Mouse (Mus musculus): ENCODE measurements around the gene Adat1.
"Not testable (repeated sequence)": the region's sequence is repeated elsewhere in the genome, so short reads cannot be mapped to it uniquely, and the experiment has no call there.

The Adat1 gene

DNA sequence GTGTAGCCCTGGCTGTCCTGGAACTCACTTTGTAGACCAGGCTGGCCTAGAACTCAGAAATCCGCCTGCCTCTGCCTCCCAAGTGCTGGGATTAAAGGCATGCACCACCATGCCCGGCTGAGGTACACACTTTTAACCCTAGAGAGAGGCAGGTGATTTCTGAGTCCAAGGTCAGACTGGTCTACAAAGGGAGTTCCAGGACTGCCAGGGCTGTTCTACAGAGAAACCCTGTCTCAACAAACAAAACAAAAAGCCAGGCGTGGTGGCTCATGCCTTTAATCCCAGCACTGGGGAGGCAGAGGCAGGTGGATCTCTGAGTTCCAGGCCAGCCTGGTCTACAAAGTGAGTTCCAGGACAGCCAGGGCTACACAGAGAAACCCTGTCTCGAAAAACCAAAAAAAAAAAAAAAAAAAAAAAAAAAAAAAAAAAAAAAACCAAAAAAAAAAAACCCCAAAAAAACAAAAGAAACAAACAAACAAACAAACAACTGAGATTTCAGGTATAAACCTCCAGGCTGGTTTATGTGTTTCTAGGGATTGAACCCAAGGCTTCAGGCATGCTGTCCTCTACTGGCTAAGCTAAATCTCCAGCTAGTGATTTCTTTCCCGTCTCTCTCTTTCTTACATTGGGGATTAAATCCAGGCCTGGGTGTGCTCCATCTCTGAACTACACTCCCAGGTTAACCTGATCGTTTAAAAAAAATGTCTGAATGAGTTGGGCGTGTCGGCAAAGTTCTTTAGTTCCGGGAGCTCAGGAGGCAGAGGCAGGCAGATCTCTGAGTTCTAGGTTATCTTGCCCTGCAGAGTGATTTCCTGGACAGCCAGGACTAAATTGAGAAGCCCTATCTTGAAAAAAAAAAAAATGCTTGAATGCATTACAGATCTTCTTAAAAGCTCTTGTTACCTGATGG lies 53.8 kb downstream of the Adat1 start:
- DNase-seq (ENCODE audit: low spot score in 2 of 2): not testable (repeated sequence)

DNA sequence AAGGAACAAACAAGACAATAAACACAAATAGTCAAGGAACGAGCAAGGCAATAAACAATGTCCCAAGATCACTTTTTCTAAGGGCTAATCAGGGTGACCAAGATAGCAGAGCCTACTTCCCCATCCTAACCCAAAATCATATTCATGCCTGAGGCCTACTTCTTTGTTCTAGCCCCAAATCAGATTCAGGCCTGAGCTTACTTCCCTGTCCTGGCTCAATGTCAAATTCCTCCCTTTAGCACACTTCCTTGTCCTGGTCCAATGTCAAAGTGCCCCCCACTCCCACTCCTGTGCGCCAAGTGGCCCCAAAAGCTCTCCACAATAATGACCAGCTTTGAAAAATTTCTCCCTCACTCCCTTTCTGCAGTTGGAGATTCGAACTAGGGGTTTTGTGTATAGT lies 54.9 kb downstream of the Adat1 start:
- no peak for DNase-seq (ENCODE audit: low spot score in 2 of 2)

DNA sequence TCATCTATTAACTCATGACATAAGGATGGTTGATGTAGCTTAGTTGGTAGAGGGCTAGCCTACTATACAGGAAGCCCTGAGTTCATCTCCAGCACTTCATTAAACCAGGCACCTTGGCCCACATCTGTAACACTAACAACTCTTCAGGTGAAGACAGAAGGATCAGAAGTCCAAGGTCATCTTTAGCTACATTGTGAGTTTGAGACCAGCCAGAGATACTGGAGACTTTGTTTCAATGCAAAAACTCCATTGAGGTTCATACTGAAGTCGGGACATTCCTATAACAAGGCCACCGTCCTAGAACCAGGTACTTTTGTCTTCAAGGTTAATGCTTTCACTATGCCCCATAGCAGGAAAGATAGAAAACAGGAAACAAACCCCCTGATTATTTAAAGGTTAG lies 57.9 kb downstream of the Adat1 start:
- DNase-seq (ENCODE audit: low spot score in 2 of 2): no peak

DNA sequence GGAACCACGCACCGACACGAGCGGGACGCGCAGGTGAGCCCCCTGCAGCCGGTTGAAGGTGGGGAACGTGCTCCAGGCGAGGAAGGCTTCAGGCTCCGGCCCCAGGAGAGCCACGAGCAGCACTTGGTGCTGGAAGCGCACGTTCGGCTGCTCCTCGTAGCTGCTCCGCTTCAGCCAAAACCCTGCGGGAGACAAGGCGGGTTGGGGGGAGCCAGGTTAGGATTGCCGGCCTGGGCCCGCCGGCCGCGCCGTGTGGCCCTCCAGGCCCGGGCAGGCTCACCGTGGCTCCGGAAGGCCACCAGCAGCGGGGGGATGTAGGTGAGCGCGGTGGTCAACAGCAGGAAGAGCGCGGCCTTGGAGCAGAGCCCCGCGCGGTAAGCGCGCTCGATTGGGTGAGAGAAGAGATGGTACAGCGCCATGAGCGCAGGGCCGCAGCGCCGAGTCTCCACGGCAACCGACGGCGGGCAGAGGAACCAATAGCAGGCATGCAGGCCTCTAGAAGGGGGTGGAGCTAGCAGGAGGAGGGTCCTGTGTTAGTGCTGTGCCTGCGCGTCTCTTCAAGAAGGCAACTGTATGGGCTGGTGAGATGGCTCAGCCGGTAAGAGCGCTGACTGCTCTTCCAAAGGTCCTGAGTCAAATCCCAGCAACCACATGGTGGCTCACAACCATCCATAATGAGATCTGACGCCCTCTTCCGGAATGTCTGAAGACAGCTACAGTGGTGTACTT lies 58.6 kb downstream of the Adat1 start, which contains the start of gene Tmem231:
Tmem231 (minus strand) TSS at position 534 of the 729 bp plus-strand sequence.
- DNase-seq (ENCODE audit: low spot score in 2 of 2): peak; percentile 70 to 84

DNA sequence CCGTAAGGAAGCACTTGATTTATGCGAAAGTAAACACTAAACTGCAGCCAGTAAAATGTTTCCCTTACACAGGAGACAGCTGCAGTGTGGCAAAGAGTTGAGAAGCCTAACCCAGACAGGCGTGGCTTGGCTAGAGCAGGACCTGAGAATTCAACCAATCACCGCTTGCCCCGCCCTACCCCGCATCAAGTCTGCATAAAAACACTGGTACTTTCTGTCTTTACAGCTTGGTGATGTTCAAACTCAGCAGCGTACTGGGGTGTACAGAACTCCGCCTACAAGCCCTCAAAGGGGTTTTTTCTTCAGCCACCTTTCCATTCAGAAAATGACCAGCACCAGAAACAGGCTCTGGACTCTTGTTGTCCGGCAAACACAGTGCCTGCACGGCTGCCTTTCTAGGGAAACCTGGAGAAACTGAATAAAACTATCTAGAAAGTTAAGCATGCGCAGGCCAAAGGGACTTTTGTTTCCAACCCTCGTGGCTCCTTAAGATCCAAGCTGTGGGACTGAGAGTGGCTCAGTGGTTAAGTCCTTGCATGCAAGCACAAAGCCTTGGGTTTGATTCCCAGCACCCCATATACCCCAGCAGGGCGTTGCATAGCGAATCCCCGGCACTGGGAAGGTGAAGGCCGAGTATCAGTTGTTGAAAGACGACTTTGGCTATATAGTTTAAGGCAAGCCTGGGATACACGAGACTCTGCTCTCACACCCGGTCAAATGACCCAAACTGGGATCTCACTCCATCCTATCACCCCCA lies 59.3 kb downstream of the Adat1 start:
- peak in 1 of 2 experiments; percentile 24 for DNase-seq (ENCODE audit: low spot score in 2 of 2)

DNA sequence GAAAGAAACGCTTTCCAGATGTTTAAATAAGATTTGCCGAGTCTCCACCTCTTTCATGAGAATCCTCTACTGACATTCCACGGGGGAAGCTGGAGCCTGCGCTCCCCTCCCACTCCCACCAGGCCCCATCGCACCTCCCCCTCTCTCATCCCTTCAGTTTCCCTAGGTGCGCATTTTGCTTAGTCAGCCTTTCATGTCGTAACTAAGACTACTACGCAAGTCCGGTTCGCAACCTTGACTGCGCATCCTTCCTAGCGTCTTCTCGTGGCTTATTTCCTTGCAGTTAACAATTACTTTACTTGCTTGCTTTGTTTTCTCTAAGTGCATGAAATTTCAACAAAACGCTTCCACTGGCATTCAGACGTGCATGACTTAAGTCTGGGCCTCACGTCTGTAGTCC lies 60.4 kb downstream of the Adat1 start:
- no peak for DNase-seq (ENCODE audit: low spot score in 2 of 2)

DNA sequence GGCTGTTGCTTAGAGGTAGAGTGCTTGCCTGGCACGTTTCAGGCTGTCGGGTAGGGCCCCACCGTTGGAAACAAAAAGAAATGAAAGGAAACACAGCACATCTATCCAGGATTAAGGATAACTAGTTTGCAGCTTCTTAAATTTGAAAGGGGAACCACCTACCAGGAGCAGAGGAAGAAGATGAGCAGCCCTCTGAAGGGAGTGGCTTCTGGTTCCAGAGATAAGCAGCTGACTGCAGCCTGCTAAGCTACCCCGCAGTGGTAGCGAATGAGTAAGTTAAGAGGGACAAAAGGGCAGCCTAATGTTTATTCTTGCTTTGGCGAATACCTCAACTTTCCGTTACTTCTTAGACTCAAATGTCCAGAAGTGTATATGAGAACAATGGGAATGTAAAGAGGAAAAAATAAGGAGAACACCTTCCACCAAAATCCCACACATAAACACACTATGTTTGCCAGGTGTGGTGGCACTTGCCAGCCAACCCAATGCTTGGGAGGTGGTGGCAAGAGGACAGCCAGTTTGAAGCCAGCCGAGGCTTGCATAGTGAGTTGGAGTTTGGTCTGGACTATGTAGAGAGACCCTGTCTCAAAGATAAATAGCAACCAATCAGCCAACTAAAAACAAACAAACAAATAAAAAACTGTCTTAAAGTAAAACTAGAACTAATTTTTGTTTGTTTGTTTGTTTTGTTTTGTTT lies 62.3 kb downstream of the Adat1 start:
- DNase-seq (ENCODE audit: low spot score in 2 of 2): no peak

DNA sequence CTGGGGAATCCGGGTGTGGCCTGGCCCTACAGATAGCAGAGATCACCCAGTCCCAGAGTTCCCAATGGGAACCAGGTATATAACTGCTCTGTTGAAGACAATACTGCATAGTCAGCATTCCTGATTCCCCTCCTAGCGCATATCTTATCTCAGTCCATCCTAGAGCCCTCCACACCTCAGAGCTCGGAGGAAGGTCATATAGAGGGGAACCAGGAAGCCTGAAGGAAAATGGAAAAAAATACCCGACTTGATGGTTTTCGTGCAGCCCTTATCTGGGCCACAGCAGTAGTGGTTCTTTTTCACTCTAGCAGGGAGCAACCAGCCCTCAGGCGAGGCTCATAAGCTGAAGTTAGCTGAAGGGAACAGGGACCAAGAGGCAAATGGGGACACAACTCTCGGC lies 67.1 kb downstream of the Adat1 start:
- no peak for DNase-seq (ENCODE audit: low spot score in 2 of 2)

DNA sequence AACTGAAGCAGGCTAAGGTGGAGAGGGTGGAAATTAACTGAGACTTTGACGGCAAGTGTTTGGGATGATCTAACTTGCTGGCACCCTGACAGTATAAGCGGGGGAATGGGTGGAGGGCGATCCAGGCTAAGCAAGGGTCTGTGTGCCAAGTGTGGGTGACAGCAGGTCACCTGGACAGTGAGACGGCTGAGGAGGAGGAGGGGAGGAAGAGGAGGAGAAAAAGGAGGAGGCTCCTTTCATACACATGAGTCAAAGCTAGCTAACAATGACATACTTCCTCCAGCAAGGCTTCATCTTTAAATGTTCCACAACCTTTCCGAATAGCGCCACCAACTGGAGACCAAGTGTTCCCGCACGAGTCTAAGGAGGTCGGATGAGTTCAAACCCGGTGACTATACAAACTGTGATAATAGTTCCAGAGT lies 68.7 kb downstream of the Adat1 start:
- DNase-seq (ENCODE audit: low spot score in 2 of 2): peak; percentile 28 to 48

DNA sequence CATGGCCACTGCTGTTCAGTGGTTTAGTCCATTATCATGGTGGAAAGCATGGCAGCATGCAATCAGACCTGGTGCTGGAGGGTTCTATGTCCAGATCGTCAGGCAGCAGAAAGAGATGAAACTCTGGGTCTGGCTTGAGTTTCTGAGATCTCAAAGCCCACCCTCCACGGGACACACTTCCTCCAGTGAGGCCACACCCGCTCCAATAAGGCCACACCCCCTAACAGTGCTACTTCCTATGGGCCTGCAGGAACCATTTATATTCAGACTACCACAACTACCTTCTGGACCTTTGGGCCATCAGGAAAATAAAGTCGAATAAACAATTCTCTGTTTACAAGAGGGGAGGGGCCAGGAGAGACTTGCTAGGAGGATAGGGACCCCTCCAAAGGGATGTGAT lies 71.1 kb downstream of the Adat1 start:
- DNase-seq (ENCODE audit: low spot score in 2 of 2): no peak

DNA sequence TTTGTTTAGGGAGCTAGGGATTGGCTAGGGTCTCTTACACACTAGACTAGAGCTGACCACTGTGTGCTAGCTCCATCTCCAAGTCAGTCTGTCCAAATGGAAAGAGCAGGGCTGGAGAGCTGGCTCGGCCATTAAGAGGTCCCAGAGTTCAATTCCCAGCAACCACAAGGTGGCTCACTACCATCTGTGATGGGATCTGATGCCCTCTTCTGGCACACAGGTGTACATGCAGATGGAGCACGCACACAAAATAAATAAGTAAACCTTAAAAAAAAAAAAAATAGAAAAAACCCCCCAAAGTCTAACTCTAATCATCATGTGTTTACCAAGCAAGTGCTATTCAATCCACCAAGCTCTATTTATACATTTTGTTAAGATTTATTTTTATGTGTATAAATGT lies 72.4 kb downstream of the Adat1 start:
- no peak for DNase-seq (ENCODE audit: low spot score in 2 of 2)
